Mouse (Mus musculus): ENCODE measurements at regions not wholly inside any gene's neighbourhood (a gene's known extent, or its start where the extent isn't known, plus 50 kb on each side); places are given as distances from the start of the nearest gene placed in this dataset.
"Not testable (repeated sequence)": the region's sequence is repeated elsewhere in the genome, so short reads cannot be mapped to it uniquely, and the experiment has no call there.

DNA sequence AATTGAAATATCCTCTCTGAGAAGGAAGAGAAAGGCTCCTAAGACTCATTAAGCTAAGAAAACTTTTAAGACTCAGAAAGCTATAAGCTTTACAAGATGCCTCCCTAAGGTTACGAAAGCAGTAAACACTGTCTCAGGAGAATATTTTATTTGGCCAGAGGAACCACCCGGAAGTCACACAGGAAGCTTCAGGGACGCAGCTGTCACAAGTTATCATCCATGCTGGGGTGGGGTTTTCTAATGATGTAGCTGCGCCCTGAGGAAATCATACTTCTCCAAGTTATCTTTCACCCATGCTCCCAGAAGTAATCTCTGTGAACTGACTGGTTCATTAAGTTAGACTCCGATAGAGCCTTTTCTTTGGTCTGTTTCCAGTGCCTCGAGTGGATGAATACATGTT, 102.0 kb upstream of the Fam78b start:
- DNase-seq (ENCODE audit: low read depth, low spot score), result no peak

DNA sequence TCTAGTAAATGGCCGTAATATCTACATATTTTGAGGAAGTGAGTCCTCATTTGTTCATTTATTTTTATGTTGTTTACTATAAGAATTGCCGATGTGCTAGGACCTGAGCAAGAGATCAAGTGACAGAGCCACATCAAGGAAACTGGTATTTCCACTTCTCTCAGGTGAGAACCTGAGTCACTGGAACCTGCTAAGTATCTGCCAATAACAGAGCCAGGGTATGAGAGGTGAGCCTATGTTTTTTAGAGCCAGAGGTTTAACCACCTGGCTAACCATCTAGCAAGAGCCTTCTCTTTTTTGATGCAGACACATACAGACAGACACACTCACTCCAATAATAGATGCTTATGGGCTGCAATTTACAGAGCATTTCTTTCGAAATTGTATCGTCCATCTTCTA, 101.2 kb upstream of the Fam78b start:
- no peak for DNase-seq (ENCODE audit: low read depth, low spot score)

DNA sequence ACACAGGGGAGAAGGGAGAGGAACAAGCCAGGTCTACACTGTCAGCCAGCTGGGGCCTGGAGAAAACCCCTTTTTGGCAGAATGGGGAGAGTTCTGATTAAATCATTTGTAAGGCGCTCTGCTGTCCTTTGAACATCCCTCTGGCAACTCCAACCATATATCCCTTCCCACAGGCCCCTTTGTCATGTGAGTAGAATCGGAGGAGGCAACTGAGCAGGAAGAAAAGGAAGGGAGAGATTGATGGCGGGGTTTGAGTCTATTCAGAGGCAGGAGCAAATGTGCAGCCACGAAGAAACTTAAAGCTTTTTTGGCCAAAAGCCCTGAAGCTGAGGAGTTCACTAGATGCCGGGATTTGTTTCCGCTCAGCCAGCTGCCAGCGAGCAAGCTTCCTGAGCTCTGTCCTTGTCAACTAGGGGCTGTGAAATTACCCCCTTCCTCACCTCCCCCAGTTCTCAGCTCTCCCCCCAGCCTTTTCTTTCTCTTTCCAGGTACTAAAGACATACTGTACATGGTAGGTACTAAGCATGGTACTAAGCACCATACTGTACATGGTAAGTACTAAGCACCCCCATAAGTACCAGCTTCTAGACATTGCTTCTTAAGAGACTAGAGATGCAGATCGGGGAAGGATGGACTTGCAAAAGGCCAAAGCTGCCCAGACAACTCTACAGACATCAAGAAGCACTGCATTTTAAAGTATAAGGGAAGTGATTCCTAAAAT, 100.6 kb upstream of the Fam78b start:
- no peak for DNase-seq (ENCODE audit: low read depth, low spot score)

DNA sequence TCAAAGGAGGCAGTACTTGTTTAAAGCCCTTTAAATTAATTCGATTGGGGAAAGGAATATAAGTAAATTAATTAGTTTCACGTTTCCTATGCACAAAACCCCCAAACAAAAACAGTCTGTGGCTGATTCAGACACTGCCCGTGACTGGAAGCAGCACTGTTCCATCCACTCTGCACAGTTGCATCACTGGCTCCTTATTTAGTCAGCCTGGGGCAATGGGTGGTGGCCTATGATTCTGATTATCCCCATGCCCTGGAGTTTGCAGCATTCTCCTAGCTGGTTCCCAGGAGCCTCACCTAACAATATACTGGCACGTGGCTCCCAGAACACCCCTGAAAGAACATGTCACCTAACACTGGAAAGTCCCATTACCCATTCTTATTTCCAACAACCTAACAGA, 99.6 kb upstream of the Fam78b start:
- no peak for DNase-seq (ENCODE audit: low read depth, low spot score)

DNA sequence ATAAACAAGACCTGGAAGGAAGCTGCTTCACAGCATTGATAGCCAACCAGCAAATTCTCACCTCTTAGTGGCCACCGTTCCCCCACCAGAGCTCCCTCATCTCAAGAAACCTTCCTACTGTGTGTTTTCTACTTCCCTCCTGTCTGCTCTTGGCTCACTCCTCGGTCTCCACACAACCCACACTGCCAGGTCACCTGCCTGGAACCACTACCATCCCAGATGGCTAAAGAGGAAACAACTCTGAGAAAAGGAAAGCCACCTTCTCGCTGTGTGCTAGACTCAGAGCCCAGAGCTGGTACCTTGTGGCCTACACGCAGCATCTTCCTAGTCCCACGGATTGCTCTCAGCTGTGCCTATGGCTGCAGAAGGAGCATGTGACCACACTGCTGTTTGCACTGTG, 97.8 kb upstream of the Fam78b start:
- no peak for DNase-seq (ENCODE audit: low read depth, low spot score)

DNA sequence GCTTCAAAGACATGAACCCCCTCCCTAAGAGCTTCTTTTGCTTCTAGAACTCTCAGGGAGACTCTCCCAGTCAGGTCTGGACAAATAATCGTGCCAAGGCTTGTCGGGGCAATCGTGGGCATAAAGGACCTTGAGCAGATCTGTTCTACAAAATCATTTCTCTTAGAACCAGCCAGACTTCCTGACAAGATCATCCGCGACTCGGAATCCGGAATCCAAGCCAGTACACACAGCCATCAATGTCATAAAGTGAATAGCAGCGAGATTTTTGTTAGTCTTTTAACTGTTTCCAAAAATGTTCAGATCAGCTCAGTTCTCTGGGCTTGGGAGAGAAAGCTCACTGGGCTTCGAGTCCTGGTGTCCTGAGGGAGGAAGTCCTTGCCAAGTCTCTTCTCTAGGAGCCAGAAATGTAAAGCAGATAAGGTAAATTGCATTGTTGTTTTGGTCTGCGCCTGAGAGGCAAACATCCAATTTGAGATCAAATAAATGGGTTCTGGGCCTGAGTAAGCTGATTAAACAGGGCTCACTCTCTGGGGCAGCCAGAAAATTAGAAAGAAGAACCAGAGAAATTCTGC, 92.9 kb upstream of the Fam78b start:
- DNase-seq (ENCODE audit: low read depth, low spot score), result no peak

DNA sequence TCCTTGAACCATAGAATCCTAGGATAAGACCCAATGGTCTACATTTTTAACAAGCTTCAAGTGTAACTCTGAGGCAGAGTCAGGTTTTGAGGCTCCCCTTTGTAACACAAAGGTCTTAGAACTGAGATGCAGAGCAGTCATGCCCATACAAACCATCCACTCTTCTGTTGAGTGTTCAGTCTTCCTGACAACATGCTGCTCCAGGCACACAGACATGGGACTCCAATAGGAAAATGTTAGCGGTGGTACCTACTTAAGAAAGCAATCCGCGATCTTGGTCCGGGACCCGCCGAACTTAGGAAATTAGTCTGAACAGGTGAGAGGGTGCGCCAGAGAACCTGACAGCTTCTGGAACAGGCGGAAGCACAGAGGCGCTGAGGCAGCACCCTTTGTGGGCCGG, 89.0 kb upstream of the Fam78b start:
- not testable (repeated sequence) for DNase-seq (ENCODE audit: low read depth, low spot score)

DNA sequence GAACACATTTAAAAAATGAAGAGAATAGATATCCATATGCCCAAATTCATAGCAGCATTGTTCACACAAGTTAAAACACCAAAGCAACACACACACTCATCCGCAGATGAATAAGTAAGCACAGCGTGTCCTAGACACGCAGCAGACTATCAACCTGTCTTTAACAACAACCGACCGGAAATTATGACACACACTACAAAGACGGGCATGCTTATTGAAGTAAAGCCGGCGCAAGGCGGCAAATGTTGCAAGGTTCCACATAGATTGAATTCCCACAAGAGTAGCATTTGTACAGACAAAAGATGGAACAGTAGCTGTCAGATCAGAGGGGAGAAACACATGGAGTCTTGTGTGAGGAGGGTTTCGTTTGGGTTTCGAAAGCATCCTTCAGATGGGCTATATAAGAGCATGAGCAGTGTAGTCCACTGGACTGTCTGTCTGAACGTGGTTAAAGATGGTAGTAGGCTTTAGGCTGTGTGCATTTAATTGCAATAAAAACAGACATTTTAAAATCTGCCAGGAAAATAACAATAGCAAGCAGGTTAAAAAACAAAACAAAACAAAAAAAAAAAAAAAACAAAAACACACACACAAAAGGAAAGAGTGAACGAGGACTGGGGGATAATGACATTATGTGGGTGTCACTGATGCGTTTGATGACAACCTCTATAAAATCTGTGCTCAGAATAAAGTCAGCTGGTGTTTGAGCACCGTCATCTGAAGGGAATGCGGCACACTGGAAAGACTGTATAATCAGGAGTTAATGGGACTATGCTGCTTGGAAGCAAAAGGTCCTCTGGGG, 78.1 kb upstream of the Fam78b start:
- no peak for DNase-seq (ENCODE audit: low read depth, low spot score)

DNA sequence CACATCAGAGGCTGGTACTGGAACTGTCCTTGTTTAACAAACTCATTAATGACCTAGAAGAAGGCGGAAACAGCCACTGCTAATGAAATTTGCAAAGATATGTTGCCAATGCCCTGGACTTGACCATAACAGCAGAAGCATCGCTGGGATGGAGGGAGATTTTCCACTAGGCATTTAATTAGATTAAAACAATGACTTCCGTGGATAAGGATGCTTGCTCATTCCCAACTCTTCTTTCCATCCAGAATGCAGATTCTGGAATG, 77.6 kb upstream of the Fam78b start:
- no peak for DNase-seq (ENCODE audit: low read depth, low spot score)

DNA sequence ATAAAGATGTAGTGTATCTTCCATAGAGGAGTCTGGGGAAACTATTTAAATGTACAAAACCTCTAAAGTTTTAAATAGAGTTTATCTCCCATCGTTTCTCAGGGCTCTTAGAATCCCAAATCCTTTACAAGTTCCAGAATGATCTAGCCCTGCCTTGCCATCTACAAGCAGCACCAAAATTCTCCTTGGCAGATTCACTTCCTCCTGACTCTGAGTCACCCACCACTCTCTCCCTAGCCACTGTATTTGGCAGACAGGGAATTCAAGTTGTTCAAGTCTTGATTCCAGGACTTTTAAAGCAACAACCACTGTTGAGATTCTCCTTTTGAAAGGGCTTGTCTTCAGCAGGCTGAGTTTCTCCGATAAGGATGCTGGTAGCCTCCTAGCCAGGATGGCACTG, 77.1 kb upstream of the Fam78b start:
- no peak for DNase-seq (ENCODE audit: low read depth, low spot score)

DNA sequence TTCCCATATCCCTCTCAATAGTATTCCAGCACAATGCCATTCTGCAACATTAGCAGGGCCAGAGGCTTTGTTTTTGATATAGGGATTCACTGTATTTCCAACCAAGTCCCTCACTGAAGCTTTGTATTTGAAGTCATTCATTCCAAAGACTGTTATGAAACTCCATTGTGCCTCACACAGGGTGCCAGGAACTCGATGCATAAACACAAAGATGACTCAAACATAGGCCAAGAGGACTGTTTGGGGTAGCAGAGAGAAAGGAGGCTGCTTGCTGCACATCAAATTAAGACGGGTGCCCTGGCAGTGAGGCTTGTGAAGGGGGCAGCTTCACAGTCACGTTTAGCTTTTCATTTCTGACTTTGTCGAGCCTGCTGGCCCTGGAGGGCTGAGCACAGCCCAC, 75.1 kb upstream of the Fam78b start:
- no peak for DNase-seq (ENCODE audit: low read depth, low spot score)

DNA sequence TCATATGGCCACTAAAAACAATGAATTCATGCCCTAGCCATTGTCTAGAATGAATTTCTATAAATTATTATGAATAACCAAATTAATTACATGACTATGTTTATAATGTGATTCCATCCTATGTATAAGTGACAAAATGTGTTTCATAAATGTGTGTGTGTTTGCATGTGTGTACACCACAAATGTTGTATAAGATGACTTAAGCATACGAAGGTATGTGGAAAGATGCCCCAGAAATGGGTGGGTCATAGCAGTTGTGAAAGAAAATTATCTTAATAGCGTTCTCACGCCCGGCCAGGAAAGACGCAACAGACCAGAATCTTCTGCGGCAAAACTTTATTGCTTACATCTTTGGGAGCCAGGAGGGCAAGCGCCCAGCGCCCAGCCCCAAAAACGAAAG, 61.5 kb upstream of the Fam78b start:
- not testable (repeated sequence) for DNase-seq (ENCODE audit: low read depth, low spot score)

DNA sequence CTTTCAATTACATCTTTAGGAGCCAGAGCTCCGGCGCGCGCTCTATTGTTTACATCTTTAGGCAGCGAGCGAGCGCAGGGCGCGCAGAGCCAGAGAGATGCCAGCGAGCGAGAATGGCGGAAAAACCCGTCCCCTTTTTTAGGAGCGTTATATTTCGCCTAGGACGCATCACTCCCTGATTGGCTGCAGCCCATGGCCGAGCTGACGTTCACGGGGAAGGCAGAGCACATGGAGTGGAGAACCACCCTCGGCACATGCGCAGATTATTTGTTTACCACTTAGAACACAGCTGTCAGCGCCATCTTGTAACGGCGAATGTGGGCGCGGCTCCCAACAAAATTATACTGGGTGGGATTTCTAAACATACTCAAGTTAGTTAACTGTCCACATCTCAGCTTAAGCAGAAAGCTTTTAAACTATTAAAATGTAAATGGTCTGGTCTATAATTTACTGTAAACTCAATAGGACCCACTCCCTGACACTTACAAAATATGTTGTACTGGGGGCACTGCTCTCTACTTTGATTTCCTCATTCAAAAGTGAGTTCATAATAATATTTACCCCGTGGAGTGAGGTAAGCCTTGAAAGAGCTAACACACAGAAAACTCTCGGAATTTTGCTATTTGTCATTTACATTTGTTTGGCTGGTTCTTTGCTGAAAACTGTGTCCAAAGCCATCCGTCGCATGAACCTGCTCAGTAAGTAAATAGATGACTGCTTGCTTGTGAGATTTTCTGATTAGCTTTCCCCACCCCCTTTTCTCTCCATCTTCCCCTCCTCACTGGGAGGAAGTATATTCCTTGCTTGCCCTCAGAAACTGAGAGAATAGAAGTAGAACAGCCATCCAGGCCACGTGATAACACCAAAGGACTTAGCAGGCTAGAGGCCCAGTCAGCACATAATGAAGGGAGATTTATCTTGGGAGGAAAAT, 60.8 kb upstream of the Fam78b start:
- peak; percentile 14 for DNase-seq (ENCODE audit: low read depth, low spot score)

DNA sequence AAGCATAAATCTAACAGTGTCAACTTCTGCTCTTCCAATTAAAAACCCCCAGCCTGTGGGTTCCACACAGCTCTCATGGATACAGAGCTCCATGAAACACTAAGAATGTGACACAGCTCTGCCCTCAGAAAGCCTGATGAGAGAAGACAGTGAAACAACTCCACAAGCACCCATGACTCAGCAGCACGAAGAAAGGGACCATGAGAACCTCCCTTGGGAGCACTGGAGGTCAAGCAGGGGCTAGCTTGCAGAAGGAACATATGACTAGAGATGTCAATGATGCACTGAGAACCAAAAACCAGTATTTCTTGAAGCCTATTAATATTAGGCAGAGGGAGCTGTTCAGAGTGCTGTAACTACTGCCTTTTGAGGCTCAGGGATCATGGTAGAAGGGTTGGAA, 59.0 kb upstream of the Fam78b start:
- DNase-seq (ENCODE audit: low read depth, low spot score), result no peak

DNA sequence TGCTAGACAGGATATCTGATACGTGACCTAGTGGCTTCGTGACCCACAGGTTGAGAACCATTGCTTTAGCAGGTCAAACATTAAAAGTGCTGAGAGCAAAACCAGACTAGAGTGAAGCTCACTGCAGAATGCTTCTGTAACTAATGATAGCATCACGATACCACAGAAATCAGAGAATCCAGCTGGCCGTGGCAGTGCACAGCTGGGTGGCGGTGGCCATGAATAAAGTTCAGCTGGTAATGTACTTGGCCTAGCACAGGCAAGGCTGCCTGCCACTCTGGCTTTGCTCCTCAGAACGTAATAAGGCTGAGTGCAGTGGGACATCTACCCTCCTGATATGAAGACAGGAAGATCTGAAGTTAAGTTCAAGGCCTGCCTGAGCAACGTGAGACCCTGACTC, 56.7 kb upstream of the Fam78b start:
- no peak for DNase-seq (ENCODE audit: low read depth, low spot score)

DNA sequence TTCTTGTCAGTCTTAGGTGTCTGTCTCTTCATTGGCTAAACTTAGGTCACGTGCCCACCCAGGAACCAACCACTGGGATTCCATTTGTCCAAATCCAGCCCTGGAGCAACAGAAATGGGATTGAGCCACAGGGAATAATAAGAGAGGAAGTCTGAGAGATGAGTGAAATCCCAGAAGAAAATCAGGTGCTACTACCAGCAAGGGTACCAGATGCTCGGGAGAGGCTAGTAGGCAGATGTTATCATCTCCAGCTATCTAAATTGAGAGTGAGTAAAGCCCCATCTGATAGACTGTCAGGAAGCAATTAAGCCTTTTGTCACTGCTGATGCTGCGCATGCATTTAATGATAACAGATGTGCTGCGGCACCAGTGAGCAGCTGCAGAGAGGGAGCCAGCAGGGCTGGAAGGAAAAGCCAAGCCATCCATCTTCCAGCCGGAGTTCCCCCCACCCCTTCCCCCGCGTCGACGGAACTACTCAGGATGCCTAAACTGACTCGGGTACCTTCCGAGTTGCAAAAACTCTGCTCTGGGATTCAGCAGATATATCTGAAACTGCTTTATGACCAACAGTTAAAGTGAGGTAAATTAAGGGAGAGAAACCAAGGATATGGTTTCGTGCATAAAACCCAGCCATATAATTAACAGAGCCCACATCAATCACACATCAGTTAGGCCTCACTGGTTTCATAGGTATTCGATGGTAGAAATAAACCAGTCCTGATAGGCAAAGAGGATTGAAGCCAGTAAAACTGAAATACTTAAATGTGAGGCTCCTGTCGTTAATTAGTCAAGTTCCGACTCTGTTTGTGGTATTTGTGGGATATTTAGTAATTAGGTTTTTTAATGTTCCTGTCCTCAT, 53.1 kb upstream of the Fam78b start:
- DNase-seq (ENCODE audit: low read depth, low spot score), result no peak
